16 mouse cellular contexts compared by ENCODE assay signal in genomic region chr1:53721353-53721752, GRCm38 (mm10). TPM values are rescaled to one million over a fixed set of nuclear protein-coding genes. Genes with fewer than 3 reads are reported as not detected.
"Had no signal": no experiment of that assay in that cellular context is flagged by ENCODE, and none has a peak within 500 bp of the region (broad histone marks: within the 10 kb centered on the region; RNA-seq: fewer than 3 reads in every experiment).

No protein-coding gene starts in this region.

- H3K4me3 ChIP-seq: layer of hippocampus, adult 2 months; liver, embryonic 13.5 days; midbrain, embryonic 12.5 days; midbrain, embryonic 15.5 days; neural tube, embryonic 13.5 days; stomach, embryonic 15.5 days had no signal

- H3K9me3 ChIP-seq: liver, embryonic 13.5 days; midbrain, embryonic 12.5 days; midbrain, embryonic 15.5 days; neural tube, embryonic 13.5 days; stomach, embryonic 15.5 days had no signal

- H3K36me3 ChIP-seq: liver, embryonic 13.5 days; midbrain, embryonic 12.5 days; midbrain, embryonic 15.5 days; neural tube, embryonic 13.5 days; stomach, embryonic 15.5 days had no signal

- H3K27ac ChIP-seq: kidney, postnatal 0 days; layer of hippocampus, adult 2 months; liver, embryonic 13.5 days; macrophage; midbrain, embryonic 12.5 days; midbrain, embryonic 15.5 days; neural tube, embryonic 13.5 days; stomach, embryonic 15.5 days had no signal

- H3K4me2 ChIP-seq: liver, embryonic 13.5 days; midbrain, embryonic 12.5 days; midbrain, embryonic 15.5 days; neural tube, embryonic 13.5 days; stomach, embryonic 15.5 days had no signal

- DNase-seq: kidney, adult 2 months; kidney, postnatal 25 days; layer of hippocampus, adult 9-11 months; liver, embryonic 13.5 days; lung, adult 2 months; right cerebral cortex, postnatal 4 days; thymus, postnatal 25 days had no signal

- H3K27me3 ChIP-seq: liver, embryonic 13.5 days; midbrain, embryonic 12.5 days; midbrain, embryonic 15.5 days; neural tube, embryonic 13.5 days; stomach, embryonic 15.5 days had no signal

- H3K4me1 ChIP-seq: liver, embryonic 13.5 days; midbrain, embryonic 12.5 days; midbrain, embryonic 15.5 days; neural tube, embryonic 13.5 days; stomach, embryonic 15.5 days had no signal

- H3K9ac ChIP-seq: liver, embryonic 13.5 days; midbrain, embryonic 12.5 days; midbrain, embryonic 15.5 days; neural tube, embryonic 13.5 days; stomach, embryonic 15.5 days had no signal

- ATAC-seq: midbrain, embryonic 15.5 days had no signal

RNA-seq across cellular contexts. Expression of gene Dnah7a, which starts 14.8 kb away (rescaled TPM):
- polyA plus RNA-seq: liver, adult 2 months; liver, embryonic 13.5 days; liver, embryonic 16.5 days; macrophage had no signal
